Comparison of ENCODE assay signal across 8 mouse cellular contexts in genomic region chr2:13938118-13938517, GRCm38 (mm10).
DNase-seq lines count a peak whose midpoint lies in the region; ATAC-seq and TF ChIP-seq lines count a peak whose summit lies in the region.

No protein-coding gene starts in this region.

- no peaks in the 10 kb centered on the region for H3K9me3 ChIP-seq in heart, postnatal 0 days (replicated peaks; ENCODE audit: control insufficient read depth, low read length)
- H3K9me3 ChIP-seq in midbrain, embryonic 14.5 days (ENCODE audit: control insufficient read depth, low read length), result no peaks in the 10 kb centered on the region
- H3K9me3 ChIP-seq in midbrain, embryonic 10.5 days (replicated peaks), result no peaks in the 10 kb centered on the region

- WGBS in heart, postnatal 0 days, result 38% methylated on average over 2 of the region's 2 CpGs
- 68% methylated on average over 2 of the region's 2 CpGs for WGBS in midbrain, embryonic 14.5 days
- WGBS in midbrain, embryonic 10.5 days, result 55% methylated on average over 2 of the region's 2 CpGs

- intact Hi-C loops in heart, postnatal 36 days (cut with DNase I), result loop anchor here (5.0 kb wide), 1 partner anchor 661 kb away; no protein-coding TSS in a partner anchor

- no peak for TF ChIP-seq EP300 in heart, postnatal 0 days (IDR thresholded peaks at IDR 0.05; ENCODE audit: low read depth)

- TF ChIP-seq CTCF in heart, postnatal 0 days (IDR thresholded peaks at IDR 0.05; ENCODE audit: low read depth), result peak; percentile 51

- no peak overlapping the region for H3K27ac ChIP-seq in heart, postnatal 0 days (ENCODE audit: low read depth)
- H3K27ac ChIP-seq in midbrain, embryonic 14.5 days (replicated peaks; ENCODE audit: low read depth, low read length), result no peak overlapping the region
- no peak overlapping the region for H3K27ac ChIP-seq in midbrain, embryonic 10.5 days (replicated peaks)

- no peak for DNase-seq in heart, postnatal 0 days (ENCODE audit: low spot score)
- no peak for DNase-seq in heart, postnatal 36 days
- DNase-seq in midbrain, embryonic 14.5 days, result peak; percentile 54
- no peak for DNase-seq in midbrain, embryonic 10.5 days (ENCODE audit: low spot score)
- DNase-seq in c-Kit-positive CD71-positive TER-119-negative erythroid progenitor cells, embryonic 14.5 days (ENCODE audit: low read depth), result peak; percentile 4
- DNase-seq in telencephalon, adult 2 months (ENCODE audit: low read depth, low spot score), result peak; percentile 6
- no peak for DNase-seq in gastrocnemius, postnatal 25 days
- DNase-seq in spleen, postnatal 14 days (ENCODE audit: low spot score in 2 of 2), result no peak

- no peaks in the 10 kb centered on the region for H3K4me1 ChIP-seq in heart, postnatal 0 days (ENCODE audit: control insufficient read depth, insufficient read depth)
- no peaks in the 10 kb centered on the region for H3K4me1 ChIP-seq in midbrain, embryonic 14.5 days (ENCODE audit: control insufficient read depth, insufficient read depth, low read length)
- H3K4me1 ChIP-seq in midbrain, embryonic 10.5 days, result 0 out of 2 replicates have a peak, but pooled peaks cover 3% of the 10 kb centered on the region

- H3K9ac ChIP-seq in heart, postnatal 0 days (replicated peaks; ENCODE audit: low read depth, low read length), result no peak overlapping the region
- no peak overlapping the region for H3K9ac ChIP-seq in midbrain, embryonic 14.5 days (replicated peaks; ENCODE audit: low read length)

- no peaks in the 10 kb centered on the region for H3K27me3 ChIP-seq in heart, postnatal 0 days (ENCODE audit: control insufficient read depth, insufficient read depth, low read length)
- H3K27me3 ChIP-seq in midbrain, embryonic 14.5 days (ENCODE audit: control insufficient read depth, insufficient read depth, low read length), result no peaks in the 10 kb centered on the region
- H3K27me3 ChIP-seq in midbrain, embryonic 10.5 days (ENCODE audit: low read depth, poor library complexity, severe bottlenecking), result no peaks in the 10 kb centered on the region

- no peak overlapping the region for H3K4me3 ChIP-seq in heart, postnatal 0 days (ENCODE audit: low read depth, low read length)
- H3K4me3 ChIP-seq in midbrain, embryonic 14.5 days (replicated peaks; ENCODE audit: low read depth, low read length), result no peak overlapping the region
- no peak overlapping the region for H3K4me3 ChIP-seq in midbrain, embryonic 10.5 days

- no peaks in the 10 kb centered on the region for H3K36me3 ChIP-seq in heart, postnatal 0 days (replicated peaks; ENCODE audit: control insufficient read depth, insufficient read depth, low read length)
- H3K36me3 ChIP-seq in midbrain, embryonic 14.5 days (ENCODE audit: control insufficient read depth, insufficient read depth, low read length), result no peaks in the 10 kb centered on the region
- no peaks in the 10 kb centered on the region for H3K36me3 ChIP-seq in midbrain, embryonic 10.5 days

- ATAC-seq in heart, postnatal 0 days (ENCODE audit: insufficient read depth, low read depth), result no peak
- no peak for ATAC-seq in midbrain, embryonic 14.5 days (ENCODE audit: low FRiP score, low TSS enrichment)

- H3K4me2 ChIP-seq in heart, postnatal 0 days (ENCODE audit: low read depth, low read length), result no peak overlapping the region
- H3K4me2 ChIP-seq in midbrain, embryonic 14.5 days (ENCODE audit: low read length), result no peak overlapping the region

Comparison
In these comparisons a context has a peak if more than half of its experiments do, and no peak if none do; other contexts are left out.
1. DNase-seq: peak in midbrain, embryonic 14.5 days (single experiment), c-Kit-positive CD71-positive TER-119-negative erythroid progenitor cells, embryonic 14.5 days (single experiment) and telencephalon, adult 2 months (single experiment); none in heart, postnatal 0 days (single experiment), heart, postnatal 36 days (0 of 2), midbrain, embryonic 10.5 days (single experiment), gastrocnemius, postnatal 25 days (single experiment) and spleen, postnatal 14 days (0 of 2).